Mouse (Mus musculus) urinary bladder, postnatal 0 days (tissue): ENCODE measurements around the gene Olfr843. TPM values are rescaled to one million over a fixed set of nuclear protein-coding genes. Genes with fewer than 3 reads are reported as not detected.

Experiments used
- polyA plus RNA-seq: library from polyadenylated mRNA; unstranded; fragments of >200 nt; fragmentation: Nextera tagmentation; extraction: Ambion mirVana; gene quantifications from 2 replicates; pipeline ENCODE4 v1.2.1, GENCODE M21; 2015

Gene Olfr843
- polyA plus RNA-seq, result not detected in 2 replicates

DNA sequence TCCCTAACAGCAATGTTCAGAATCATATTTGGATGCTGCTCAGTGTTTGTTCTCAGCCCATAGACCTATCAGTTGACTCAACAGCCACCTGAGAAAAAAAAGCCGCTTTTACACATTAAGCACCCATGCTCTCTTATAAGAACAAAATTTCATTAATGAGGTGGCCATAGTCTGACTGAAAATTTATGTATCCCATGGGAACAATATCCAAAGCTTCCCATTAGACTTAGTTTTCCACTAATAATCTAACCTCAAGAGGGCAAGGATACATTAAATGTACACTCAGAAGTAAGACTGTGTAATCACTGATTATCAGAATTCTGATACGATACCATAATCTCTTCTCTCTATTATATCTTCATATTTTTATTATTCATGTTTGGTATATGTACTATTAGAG is at the start of gene Olfr843:
Gene Olfr843, minus strand, starts transcription at position 101 of the 400 bp plus-strand sequence.

Other genes with a start within 250 kb of the Olfr843 start
- not detected in 2 replicates for gene Olfr835, start 219.3 kb downstream of the Olfr843 start, polyA plus RNA-seq
- gene Olfr836, start 131.6 kb downstream of the Olfr843 start, polyA plus RNA-seq, result not detected in 2 replicates
- gene Olfr837, start 115.7 kb downstream of the Olfr843 start, polyA plus RNA-seq, result not detected in 2 replicates
- gene Olfr839-ps1, start 74.7 kb downstream of the Olfr843 start, polyA plus RNA-seq, result not detected in 2 replicates
- gene Olfr844, start 64.4 kb upstream of the Olfr843 start, polyA plus RNA-seq, result not detected in 2 replicates
- gene Olfr845, start 84.5 kb upstream of the Olfr843 start, polyA plus RNA-seq, result not detected in 2 replicates
- not detected in 2 replicates for gene Olfr846, start 112.0 kb upstream of the Olfr843 start, polyA plus RNA-seq
- gene Olfr847, start 126.7 kb upstream of the Olfr843 start, polyA plus RNA-seq, result not detected in 2 replicates
- not detected in 2 replicates for gene Olfr849, start 188.3 kb upstream of the Olfr843 start, polyA plus RNA-seq
- gene Olfr850, start 226.3 kb upstream of the Olfr843 start, polyA plus RNA-seq, result not detected in 2 replicates
- gene Olfr851, start 241.3 kb upstream of the Olfr843 start, polyA plus RNA-seq, result not detected in 2 replicates